Mouse (Mus musculus): Measurements from ENCODE around the gene Zfp784.

The Zfp784 gene

GRCm38 (mm10) chr7:5061774-5062359, 23.6 kb upstream of the Zfp784 start, which contains the start of gene U2af2:
TSS of gene U2af2 (plus strand) at chr7:5062143.
- CTCF ChIA-PET, result interaction anchor here (0.6 to 2.9 kb wide), 12 partner anchors 11 to 541 kb away, joined by 3 to 33 read pairs (median 4); partner anchors contain the start of genes Ccdc106 (in 1 of the 4), Fiz1 (in 1 of the 4), Gm44973 (in 1 of the 4) and Zfp524 (in 1 of the 4)
- POLR2A ChIA-PET, result interaction anchor here (0.6 to 10.0 kb wide), 75 partner anchors 8 to 1916 kb away, joined by 3 to 240 read pairs (median 4); partner anchors contain the start of genes Fiz1 (in 4 of the 4), Gm44973 (in 4 of the 4), Zfp580 (in 4 of the 4) and Ccdc106 (in 3 of the 4)

GRCm38 (mm10) chr7:5060944-5061773, 22.9 kb upstream of the Zfp784 start:
- CTCF ChIA-PET, result interaction anchor here (0.6 to 2.9 kb wide), 29 partner anchors 10 to 537 kb away, joined by 3 to 33 read pairs (median 4); partner anchors contain the start of genes Fiz1 (in 2 of the 4), Gm44973 (in 2 of the 4), Ccdc106 (in 1 of the 4) and Rasl2-9 (in 1 of the 4)
- POLR2A ChIA-PET, result interaction anchor here (0.6 to 10.0 kb wide), 78 partner anchors 8 to 1916 kb away, joined by 3 to 240 read pairs (median 4); partner anchors contain the start of genes Fiz1 (in 4 of the 4), Gm44973 (in 4 of the 4), Zfp580 (in 4 of the 4) and Ccdc106 (in 3 of the 4)

- POLR2A ChIA-PET, result interaction anchor here (0.6 to 10.0 kb wide), 50 partner anchors 8 to 1302 kb away, joined by 3 to 240 read pairs (median 5); partner anchors contain the start of genes Zfp580 (in 4 of the 4), Ube2s (in 3 of the 4), Ccdc106 (in 2 of the 4) and Cox6b2 (in 2 of the 4)
- CTCF ChIA-PET, result interaction anchor here (0.6 to 2.9 kb wide), 35 partner anchors 9 to 1067 kb away, joined by 3 to 33 read pairs (median 3); partner anchors contain the start of genes Fiz1 (in 2 of the 4), Gm44973 (in 2 of the 4), Zfp784 (in 2 of the 4) and Ccdc106 (in 1 of the 4)
Measured at GRCm38 (mm10) chr7:5060239-5060731, 22.0 kb upstream of the Zfp784 start.

DNA sequence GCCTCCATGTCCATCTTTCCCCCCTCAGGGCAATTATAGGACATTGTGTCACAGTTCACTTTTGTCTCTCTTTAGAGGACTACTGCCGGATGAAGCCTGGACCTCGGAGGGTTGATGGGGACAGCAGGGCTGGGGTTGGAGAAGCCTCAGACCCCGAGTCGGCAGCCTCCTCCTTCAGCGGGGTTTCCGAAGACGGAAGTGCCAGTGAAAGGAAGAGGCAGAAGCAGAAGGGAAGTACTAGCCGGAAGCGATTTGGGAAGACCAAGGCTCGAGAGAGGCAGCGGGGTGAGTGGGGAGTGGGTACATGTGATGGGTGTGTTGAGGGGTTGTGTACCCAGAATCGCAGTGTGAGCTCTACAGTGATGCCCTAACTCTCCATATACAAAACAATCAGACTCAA, 21.2 kb upstream of the Zfp784 start:
- ChIA-PET POLR2A (interaction anchor here in 3 of 4 experiments (0.7 to 10.0 kb wide), 18 partner anchors 8 to 1303 kb away, joined by 3 to 240 read pairs (median 16); partner anchors contain the start of genes Ccdc106 (in 2 of the 3), Fiz1 (in 2 of the 3), Gm44973 (in 2 of the 3) and Zfp524 (in 2 of the 3)), CTCF (interaction anchor here in 3 of 4 experiments (0.9 to 2.2 kb wide), 11 partner anchors 21 to 1067 kb away, joined by 3 to 11 read pairs (median 4); partner anchors contain the start of genes Rasl2-9 (in 1 of the 3) and Zfp784 (in 1 of the 3))

DNA sequence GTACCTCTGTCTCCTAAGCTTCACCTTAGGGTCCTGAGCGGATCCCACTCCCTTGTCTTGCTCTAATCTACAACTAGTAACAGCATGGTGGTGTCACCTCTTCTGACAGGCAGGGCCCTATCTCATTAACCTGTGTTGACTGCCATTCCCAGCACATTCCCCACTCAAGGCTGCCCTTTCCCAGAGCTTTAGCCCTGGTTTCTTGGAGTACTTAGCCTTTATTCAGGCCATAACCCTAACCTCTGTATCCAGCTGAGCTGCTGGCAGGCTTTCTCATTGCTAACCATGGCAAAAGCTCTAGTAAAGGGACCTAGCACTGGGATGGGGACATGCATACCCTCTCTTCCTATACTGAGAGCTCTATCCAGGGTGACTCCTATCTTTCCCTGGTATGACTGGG, 20.4 kb upstream of the Zfp784 start:
- ChIA-PET CTCF (interaction anchor here in 2 of 4 experiments (0.9 to 2.0 kb wide), 3 partner anchors 11 to 50 kb away, joined by 3 to 4 read pairs (median 3); no protein-coding TSS in a partner anchor), POLR2A (interaction anchor here in 3 of 4 experiments (0.8 to 10.0 kb wide), 10 partner anchors 7 to 266 kb away, joined by 3 to 240 read pairs (median 11); partner anchors contain the start of genes Ccdc106 (in 2 of the 3), Fiz1 (in 2 of the 3), Gm44973 (in 2 of the 3) and Zfp524 (in 2 of the 3))

- ChIA-PET POLR2A (interaction anchor here in 3 of 4 experiments (0.6 to 10.0 kb wide), 12 partner anchors 13 to 265 kb away, joined by 3 to 240 read pairs (median 3); partner anchors contain the start of genes Ccdc106 (in 2 of the 3), Fiz1 (in 2 of the 3), Gm44973 (in 2 of the 3) and Zfp524 (in 2 of the 3)), CTCF (interaction anchor here in 2 of 4 experiments (0.9 to 2.0 kb wide), 2 partner anchors 10 to 40 kb away, joined by 3 to 4 read pairs; no protein-coding TSS in a partner anchor)
Measured at GRCm38 (mm10) chr7:5057804-5058203, 19.6 kb upstream of the Zfp784 start.

DNA sequence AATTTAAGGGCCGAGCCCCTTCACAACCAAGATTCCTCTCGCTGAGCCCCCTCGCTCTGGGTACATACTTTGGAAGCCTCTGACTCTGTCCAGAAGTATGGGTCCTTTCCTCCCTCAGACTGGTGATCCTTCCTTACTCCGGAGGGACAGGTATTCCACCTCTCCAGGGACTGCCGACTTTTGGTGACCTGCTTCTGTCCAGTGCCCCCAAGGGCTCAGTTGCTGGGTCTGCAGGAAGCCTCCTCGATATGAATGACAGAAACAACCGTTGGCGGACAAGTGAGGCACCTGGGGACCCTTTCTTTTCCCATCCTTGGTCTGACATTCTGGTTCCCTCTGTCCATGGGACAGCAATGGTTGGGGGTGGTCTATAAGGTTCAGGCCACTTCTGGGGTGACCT, 19.1 kb upstream of the Zfp784 start:
- ChIA-PET CTCF (interaction anchor here in 1 of 4 experiments (2.0 kb wide), 1 partner anchor 40 kb away, joined by 4 read pairs; no protein-coding TSS in a partner anchor), POLR2A (interaction anchor here in 3 of 4 experiments (0.6 to 10.0 kb wide), 7 partner anchors 14 to 245 kb away, joined by 3 to 221 read pairs (median 3); partner anchors contain the start of genes Ccdc106 (in 2 of the 3), Fiz1 (in 2 of the 3), Gm44973 (in 2 of the 3) and Zfp524 (in 2 of the 3))

GRCm38 (mm10) chr7:5056651-5057263, 18.5 kb upstream of the Zfp784 start:
- ChIA-PET POLR2A (interaction anchor here in 2 of 4 experiments (0.6 to 8.5 kb wide), 9 partner anchors 16 to 304 kb away, joined by 3 to 114 read pairs (median 3); partner anchors contain the start of genes Fiz1 (in 2 of the 2), Zfp524 (in 2 of the 2), Ccdc106 (in 1 of the 2) and Cox6b2 (in 1 of the 2)), CTCF (no interaction called here)

GRCm38 (mm10) chr7:5053456-5054179, 15.4 kb upstream of the Zfp784 start:
- CTCF ChIA-PET, result interaction anchor here in 2 of 4 experiments (0.7 to 1.1 kb wide), 3 partner anchors 40 to 130 kb away, joined by 3 to 4 read pairs (median 4); partner anchors contain the start of genes Fiz1 (in 1 of the 2) and Zfp524 (in 1 of the 2)

GRCm38 (mm10) chr7:5052931-5053343, 14.7 kb upstream of the Zfp784 start:
- POLR2A ChIA-PET, result interaction anchor here (0.9 to 8.5 kb wide), 25 partner anchors 8 to 300 kb away, joined by 3 to 114 read pairs (median 5); partner anchors contain the start of genes U2af2 (in 4 of the 4), Fiz1 (in 3 of the 4), Zfp524 (in 3 of the 4) and Gm44973 (in 2 of the 4)
- CTCF ChIA-PET, result interaction anchor here in 2 of 4 experiments (0.7 to 3.8 kb wide), 4 partner anchors 8 to 130 kb away, joined by 3 to 33 read pairs (median 4); partner anchors contain the start of genes Fiz1 (in 1 of the 2), U2af2 (in 1 of the 2) and Zfp524 (in 1 of the 2)

More at GRCm38 (mm10) chr7:5053456-5054179, 15.4 kb upstream of the Zfp784 start:
- POLR2A ChIA-PET, result interaction anchor here (0.6 to 8.5 kb wide), 28 partner anchors 7 to 301 kb away, joined by 3 to 114 read pairs (median 4); partner anchors contain the start of genes U2af2 (in 4 of the 4), Fiz1 (in 3 of the 4), Zfp524 (in 3 of the 4) and Ccdc106 (in 2 of the 4)

DNA sequence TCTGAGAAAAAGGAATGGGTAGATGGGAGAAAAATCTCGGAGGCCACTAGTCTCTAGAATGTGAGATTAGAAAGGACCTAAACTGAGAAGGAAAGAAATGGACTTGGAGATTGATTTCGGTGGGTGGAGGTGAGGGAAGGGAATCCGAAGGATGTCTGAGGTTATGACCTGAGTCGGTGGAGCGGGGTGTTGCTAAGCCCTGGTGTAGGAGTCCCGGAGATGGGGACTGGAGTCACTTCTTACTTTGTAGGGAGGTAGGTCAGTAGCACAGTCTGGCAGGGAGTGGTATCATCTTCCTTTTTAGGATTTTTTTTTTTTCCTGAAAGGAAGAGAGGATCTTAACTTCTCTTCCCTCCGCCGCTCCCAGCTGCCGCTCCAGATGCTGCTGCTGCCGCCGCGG, 14.2 kb upstream of the Zfp784 start:
- ChIA-PET POLR2A (interaction anchor here (0.5 to 8.5 kb wide), 32 partner anchors 9 to 1145 kb away, joined by 3 to 114 read pairs (median 6); partner anchors contain the start of genes U2af2 (in 4 of the 4), Ccdc106 (in 3 of the 4), Fiz1 (in 3 of the 4) and Gm44973 (in 3 of the 4)), CTCF (interaction anchor here in 1 of 4 experiments (0.6 to 3.8 kb wide), 4 partner anchors 9 to 632 kb away, joined by 3 to 33 read pairs (median 4); partner anchors contain the start of genes Sbk2 and U2af2)

DNA sequence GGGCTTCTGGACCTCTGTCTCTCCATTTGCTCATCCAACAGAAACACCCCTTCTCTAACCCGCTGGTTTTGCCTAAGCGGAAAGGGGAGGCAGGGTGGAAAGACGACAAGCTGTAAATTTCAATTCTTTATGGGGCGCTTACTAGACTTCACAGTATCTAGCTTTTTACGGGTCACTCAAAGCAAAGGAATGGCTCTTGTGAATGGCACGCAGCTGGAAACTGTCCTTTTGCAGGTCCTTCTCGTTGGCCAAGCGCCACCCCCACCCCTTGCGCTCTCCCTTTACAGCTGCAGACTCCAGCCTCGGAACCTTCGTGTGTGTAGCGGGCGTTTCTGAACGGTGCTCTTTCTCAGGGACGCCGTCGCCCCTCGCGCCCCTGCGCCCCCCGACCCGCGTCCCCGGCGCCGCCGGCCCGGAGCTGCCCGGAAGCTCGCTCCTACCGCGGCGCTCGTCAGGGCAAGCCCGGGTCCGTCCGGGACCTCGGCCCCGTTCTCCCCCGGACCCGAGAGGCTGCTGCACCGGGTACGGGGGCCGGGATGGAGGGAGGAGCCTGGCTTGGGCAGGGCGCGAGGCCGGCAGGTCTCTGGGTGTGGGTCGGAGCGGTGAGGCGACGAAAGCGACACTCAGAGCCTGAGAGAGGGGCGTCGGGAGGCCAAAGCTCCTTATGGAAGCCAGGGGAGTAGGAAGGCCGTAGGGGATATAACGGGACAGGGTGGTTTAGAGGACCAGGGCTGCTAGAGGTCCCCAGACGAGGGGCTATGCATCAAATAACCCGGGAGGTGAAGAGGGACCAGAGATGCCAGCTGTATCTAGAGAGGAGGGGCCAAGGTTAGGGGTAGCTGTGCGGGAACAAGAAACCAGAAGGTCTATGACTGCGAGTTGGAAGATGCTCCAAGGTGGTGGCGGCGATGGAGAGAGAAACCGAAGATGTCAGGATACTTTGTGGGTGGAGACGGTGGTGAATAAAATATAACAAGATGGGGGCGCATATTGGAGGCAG, 13.2 kb upstream of the Zfp784 start, which contains the start of gene Zfp580:
Gene Zfp580 (plus strand): TSS at position 346 of the 1,000 bp plus-strand sequence.
- ChIA-PET CTCF (interaction anchor here (0.6 to 3.8 kb wide), 11 partner anchors 10 to 573 kb away, joined by 3 to 33 read pairs (median 4); partner anchors contain the start of genes Sbk2 (in 1 of the 4), Ssc5d (in 1 of the 4) and U2af2 (in 1 of the 4)), POLR2A (interaction anchor here (0.5 to 8.5 kb wide), 42 partner anchors 9 to 1146 kb away, joined by 3 to 114 read pairs (median 5); partner anchors contain the start of genes Gm44973 (in 4 of the 4), U2af2 (in 4 of the 4), Ccdc106 (in 3 of the 4) and Fiz1 (in 3 of the 4))

DNA sequence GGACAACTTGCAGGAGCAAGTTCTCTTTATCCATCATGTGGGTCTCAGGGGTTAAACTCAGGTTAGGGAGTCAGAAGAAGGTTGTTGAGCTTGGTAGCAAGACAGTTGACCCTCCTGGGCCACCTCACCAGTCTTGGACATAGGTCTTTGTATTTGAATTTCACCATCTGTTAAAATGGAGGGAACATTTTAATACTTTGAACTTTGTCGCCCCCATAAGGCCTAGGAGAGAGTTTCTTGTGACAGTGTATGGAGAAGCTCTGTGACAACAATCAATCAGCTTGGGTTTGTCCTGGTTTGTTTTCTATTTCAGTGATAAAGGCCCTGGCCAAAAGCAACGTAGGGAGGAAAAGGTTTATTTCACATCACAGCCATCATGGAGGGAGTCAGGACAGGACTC, 9.1 kb upstream of the Zfp784 start:
- ChIA-PET CTCF (interaction anchor here (0.6 to 1.4 kb wide), 18 partner anchors 9 to 122 kb away, joined by 3 to 12 read pairs (median 4); partner anchors contain the start of genes Zfp784 (in 2 of the 4), 4632433K11Rik (in 1 of the 4), Fiz1 (in 1 of the 4) and Gm44973 (in 1 of the 4)), POLR2A (interaction anchor here in 3 of 4 experiments (0.6 to 2.2 kb wide), 11 partner anchors 8 to 135 kb away, joined by 3 to 11 read pairs (median 4); partner anchors contain the start of genes 4632433K11Rik (in 1 of the 3), Fiz1 (in 1 of the 3), Gm44973 (in 1 of the 3) and Zfp524 (in 1 of the 3))
